Mouse (Mus musculus) frontal cortex, adult 2 months (tissue): ENCODE data around the gene Mgat5. TPM values are rescaled to one million over a fixed set of nuclear protein-coding genes. Genes with fewer than 3 reads are reported as not detected.

ENCODE experiments used
- DNase-seq, 2 experiments: peaks; one replicate each; pipeline ENCODE4 v3.0.0; 2022; ENCODE audit warnings: low spot score in 1 of 2; ENCODE audit errors: extremely low spot score in 1 of 2
- polyA plus RNA-seq: library from polyadenylated mRNA; depleted of rRNA; stranded (reverse); fragments of >200 nt; gene quantifications from 2 replicates; pipeline ENCODE4 v1.2.3, GENCODE M21; 2012; rRNA removed

The Mgat5 gene
- 34.7 and 36.0 TPM in 2 replicates for polyA plus RNA-seq

- DNase-seq = peak; percentile 82 to 94
Measured at GRCm38 (mm10) chr1:127204817-127205485, at the start of gene Mgat5. Gene Mgat5 (plus strand): TSS chr1:127205015.

- DNase-seq = peak in 1 of 2 experiments; percentile 19
Measured at GRCm38 (mm10) chr1:127160118-127160760, 44.6 kb upstream of the Mgat5 start.

- DNase-seq = peak in 1 of 2 experiments; percentile 23
Measured at GRCm38 (mm10) chr1:127164589-127165160, 40.1 kb upstream of the Mgat5 start.

- no peak for DNase-seq
Measured at GRCm38 (mm10) chr1:127166521-127166920, 38.3 kb upstream of the Mgat5 start.

- DNase-seq = no peak
Measured at GRCm38 (mm10) chr1:127167586-127167985, 37.2 kb upstream of the Mgat5 start.

GRCm38 (mm10) chr1:127168205-127168604, 36.6 kb upstream of the Mgat5 start:
- DNase-seq = peak in 1 of 2 experiments; percentile 28

- DNase-seq = peak in 1 of 2 experiments; percentile 26
Measured at GRCm38 (mm10) chr1:127169516-127169915, 35.3 kb upstream of the Mgat5 start.

GRCm38 (mm10) chr1:127171361-127171760, 33.5 kb upstream of the Mgat5 start:
- DNase-seq = no peak

GRCm38 (mm10) chr1:127173448-127173847, 31.4 kb upstream of the Mgat5 start:
- no peak for DNase-seq

GRCm38 (mm10) chr1:127192396-127192795, 12.4 kb upstream of the Mgat5 start:
- no peak for DNase-seq

- DNase-seq = no peak
Measured at GRCm38 (mm10) chr1:127199186-127199585, 5.6 kb upstream of the Mgat5 start.

GRCm38 (mm10) chr1:127202360-127202759, 2.5 kb upstream of the Mgat5 start:
- no peak for DNase-seq

- DNase-seq = peak; percentile 39 to 79
Measured at GRCm38 (mm10) chr1:127203231-127203764, 1.5 kb upstream of the Mgat5 start.

GRCm38 (mm10) chr1:127205501-127206019, 745 bp downstream of the Mgat5 start:
- DNase-seq = peak in 1 of 2 experiments; percentile 51

GRCm38 (mm10) chr1:127206020-127206641, 1.3 kb downstream of the Mgat5 start:
- DNase-seq = peak in 1 of 2 experiments; percentile 43

- no peak for DNase-seq
Measured at GRCm38 (mm10) chr1:127206881-127207555, 2.2 kb downstream of the Mgat5 start.

GRCm38 (mm10) chr1:127208167-127208566, 3.4 kb downstream of the Mgat5 start:
- peak in 1 of 2 experiments; percentile 37 for DNase-seq

GRCm38 (mm10) chr1:127212812-127213211, 8.0 kb downstream of the Mgat5 start:
- no peak for DNase-seq

- no peak for DNase-seq
Measured at GRCm38 (mm10) chr1:127213434-127213833, 8.6 kb downstream of the Mgat5 start.

GRCm38 (mm10) chr1:127214585-127215232, 9.9 kb downstream of the Mgat5 start:
- DNase-seq = no peak
